Mouse (Mus musculus): ENCODE results near the gene Ttc33. TPM values are rescaled to one million over a fixed set of nuclear protein-coding genes. Genes with fewer than 3 reads are reported as not detected.

The Ttc33 gene
- polyA plus RNA-seq, 1 experiment = 59.6 TPM

DNA sequence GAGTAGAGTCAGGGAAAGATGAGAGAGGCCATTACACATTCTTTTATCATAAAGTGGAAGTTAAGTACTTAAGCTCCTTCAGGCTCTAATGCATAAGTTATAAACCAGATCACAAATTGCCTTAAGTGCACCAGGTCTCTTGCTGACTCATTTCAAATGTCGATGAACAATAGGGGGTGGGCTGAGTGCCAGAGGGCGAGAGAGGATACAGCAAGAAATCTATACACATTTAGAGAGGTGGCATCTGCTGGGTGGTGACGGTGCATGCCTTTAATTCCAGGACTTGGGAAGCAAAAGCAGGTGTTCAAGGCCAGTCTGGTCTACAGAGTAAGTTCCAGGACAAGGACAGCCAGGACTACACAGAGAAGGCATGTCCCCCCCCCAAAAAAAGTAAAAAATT is 80.8 kb downstream of the Ttc33 start:
- H3K27me3 ChIP-seq (ENCODE audit: control insufficient read depth, insufficient read depth, low read length) = no peaks in the 10 kb centered on the region
- TF ChIP-seq POLR2A (IDR thresholded peaks at IDR 0.05; ENCODE audit: borderline replicate concordance, insufficient read depth, low read length) (no peak), CTCF (IDR thresholded peaks at IDR 0.05; ENCODE audit: borderline replicate concordance, insufficient read depth, low read depth, low read length) (no peak)
- DNase-seq = no peak
- H3K4me1 ChIP-seq (ENCODE audit: control insufficient read depth, insufficient read depth, low read length) = no peaks in the 10 kb centered on the region
- 42% methylated on average over 3 of the region's 3 CpGs for WGBS
- H3K27ac ChIP-seq (ENCODE audit: insufficient read depth, low read length) = no peak overlapping the region
- no peak overlapping the region for H3K4me3 ChIP-seq (replicated peaks; ENCODE audit: insufficient read depth, low read depth, low read length)

Other genes with a start within 250 kb of the Ttc33 start
- 0.03 and 0.07 TPM in 2 replicates for gene C7, start 121.8 kb upstream of the Ttc33 start, polyA plus RNA-seq (2012; rRNA removed)
- gene Card6, start 77.0 kb upstream of the Ttc33 start, polyA plus RNA-seq (2012; rRNA removed) = 0.59 and 0.70 TPM in 2 replicates
- 845 and 981 TPM in 2 replicates for gene Rpl37, start 68.9 kb upstream of the Ttc33 start, polyA plus RNA-seq (2012; rRNA removed)
- gene Prkaa1, start 41.7 kb upstream of the Ttc33 start, polyA plus RNA-seq (2012; rRNA removed) = 19.5 and 20.6 TPM in 2 replicates
- 1.1 and 1.2 TPM in 2 replicates for gene Ptger4, start 58.7 kb downstream of the Ttc33 start, polyA plus RNA-seq (2012; rRNA removed)